Mouse (Mus musculus): Measurements from ENCODE around the gene Teddm2. TPM values are rescaled to one million over a fixed set of nuclear protein-coding genes. Genes with fewer than 3 reads are reported as not detected.

Teddm2 gene
- total and polyA plus RNA-seq, 3 experiments: 0.08 to 0.22 TPM; not detected in 1

GRCm38 (mm10) chr1:153937025-153937424 lies 37.0 kb upstream of the Teddm2 start:
- peak; percentile 14 for DNase-seq (ENCODE audit: low read depth, low spot score)
- Histone ChIP-seq H3K9me3 (replicated peaks; ENCODE audit: insufficient read depth, low read length) (no peaks in the 10 kb centered on the region), H3K27me3 (ENCODE audit: control insufficient read depth in 1 of 2, insufficient read depth in 2 of 2, low read length in 2 of 2) (no peaks in the 10 kb centered on the region), H3K36me3 (ENCODE audit: control insufficient read depth in 1 of 2, insufficient read depth in 2 of 2, low read length in 2 of 2) (no peaks in the 10 kb centered on the region), H3K4me1 (ENCODE audit: control insufficient read depth in 1 of 2, insufficient read depth in 2 of 2, low read length in 2 of 2) (no peaks in the 10 kb centered on the region), H3K4me3 (ENCODE audit: control insufficient read depth in 1 of 2, insufficient read depth in 1 of 2, low read depth in 2 of 2, low read length in 2 of 2) (no peak overlapping the region), H3K27ac (ENCODE audit: control insufficient read depth, low read depth, low read length) (no peak overlapping the region), H3K79me2 (ENCODE audit: control insufficient read depth, insufficient read depth, low read length, poor library complexity) (no peaks in the 10 kb centered on the region), H3K9ac (ENCODE audit: control insufficient read depth, low read depth, low read length, poor library complexity, severe bottlenecking) (no peak overlapping the region)
- TF ChIP-seq EP300 (IDR thresholded peaks at IDR 0.05; ENCODE audit: low read depth in 1 of 2, low read length in 2 of 2): no peak
- no peak for TF ChIP-seq SIN3A (IDR thresholded peaks at IDR 0.05; ENCODE audit: low read length)

GRCm38 (mm10) chr1:153935844-153936380 lies 35.9 kb upstream of the Teddm2 start:
- Histone ChIP-seq H3K4me1 (ENCODE audit: control insufficient read depth in 1 of 2, insufficient read depth in 2 of 2, low read length in 2 of 2) (no peaks in the 10 kb centered on the region), H3K79me2 (ENCODE audit: control insufficient read depth, insufficient read depth, low read length, poor library complexity) (no peaks in the 10 kb centered on the region), H3K27me3 (ENCODE audit: control insufficient read depth in 1 of 2, insufficient read depth in 2 of 2, low read length in 2 of 2) (no peaks in the 10 kb centered on the region), H3K4me3 (ENCODE audit: control insufficient read depth in 1 of 2, insufficient read depth in 1 of 2, low read depth in 2 of 2, low read length in 2 of 2) (no peak overlapping the region), H3K27ac (ENCODE audit: control insufficient read depth, low read depth, low read length) (no peak overlapping the region), H3K36me3 (ENCODE audit: control insufficient read depth in 1 of 2, insufficient read depth in 2 of 2, low read length in 2 of 2) (no peaks in the 10 kb centered on the region), H3K9me3 (replicated peaks; ENCODE audit: insufficient read depth, low read length) (no peaks in the 10 kb centered on the region), H3K9ac (ENCODE audit: control insufficient read depth, low read depth, low read length, poor library complexity, severe bottlenecking) (no peak overlapping the region)
- TF ChIP-seq ZNF384 (IDR thresholded peaks at IDR 0.05; ENCODE audit: low read depth, low read length) (no peak), SIN3A (IDR thresholded peaks at IDR 0.05; ENCODE audit: low read length) (no peak), TCF12 (IDR thresholded peaks at IDR 0.05; ENCODE audit: low read depth, low read length) (no peak), USF2 (IDR thresholded peaks at IDR 0.05; ENCODE audit: borderline replicate concordance in 1 of 2, insufficient read depth in 1 of 2, low read depth in 1 of 2, low read length in 2 of 2) (no peak), MYC (IDR thresholded peaks at IDR 0.05; ENCODE audit: low read depth, low read length) (no peak), JUND (IDR thresholded peaks at IDR 0.05; ENCODE audit: low read depth, low read length) (no peak), UBTF (IDR thresholded peaks at IDR 0.05; ENCODE audit: borderline replicate concordance, insufficient read depth, low read depth, low read length) (no peak), KAT2A (conservative IDR thresholded peaks at IDR 0.05; ENCODE audit: low read depth, low read length) (no peak), MAX (IDR thresholded peaks at IDR 0.05; ENCODE audit: low read length) (no peak)
- DNase-seq (ENCODE audit: low read depth, low spot score): no peak

- Histone ChIP-seq H3K4me3 (ENCODE audit: control insufficient read depth in 1 of 2, insufficient read depth in 1 of 2, low read depth in 2 of 2, low read length in 2 of 2) (no peak overlapping the region), H3K27me3 (ENCODE audit: control insufficient read depth in 1 of 2, insufficient read depth in 2 of 2, low read length in 2 of 2) (no peaks in the 10 kb centered on the region), H3K9me3 (replicated peaks; ENCODE audit: insufficient read depth, low read length) (no peaks in the 10 kb centered on the region), H3K4me1 (ENCODE audit: control insufficient read depth in 1 of 2, insufficient read depth in 2 of 2, low read length in 2 of 2) (no peaks in the 10 kb centered on the region), H3K9ac (ENCODE audit: control insufficient read depth, low read depth, low read length, poor library complexity, severe bottlenecking) (no peak overlapping the region), H3K36me3 (ENCODE audit: control insufficient read depth in 1 of 2, insufficient read depth in 2 of 2, low read length in 2 of 2) (no peaks in the 10 kb centered on the region), H3K27ac (ENCODE audit: control insufficient read depth, low read depth, low read length) (no peak overlapping the region), H3K79me2 (ENCODE audit: control insufficient read depth, insufficient read depth, low read length, poor library complexity) (no peaks in the 10 kb centered on the region)
- TF ChIP-seq ETS1 (IDR thresholded peaks at IDR 0.05; ENCODE audit: low read depth, low read length) (no peak), ZMIZ1 (IDR thresholded peaks at IDR 0.05; ENCODE audit: low read depth, low read length) (no peak), CHD2 (IDR thresholded peaks at IDR 0.05; ENCODE audit: low read length) (no peak), MAZ (IDR thresholded peaks at IDR 0.05; ENCODE audit: low read depth, low read length) (no peak), POLR2AphosphoS2 (IDR thresholded peaks at IDR 0.05; ENCODE audit: low read length) (no peak), USF1 (IDR thresholded peaks at IDR 0.05; ENCODE audit: low read depth, low read length) (no peak), ZKSCAN1 (IDR thresholded peaks at IDR 0.05; ENCODE audit: low read depth, low read length) (no peak), USF2 (IDR thresholded peaks at IDR 0.05; ENCODE audit: borderline replicate concordance in 1 of 2, insufficient read depth in 1 of 2, low read depth in 1 of 2, low read length in 2 of 2) (no peak), CTCF (IDR thresholded peaks at IDR 0.05 in 2 of 3, conservative IDR thresholded peaks at IDR 0.05 in 1 of 3; ENCODE audit: control insufficient read depth in 1 of 3, insufficient read depth in 1 of 3, low read depth in 2 of 3, low read length in 3 of 3, poor library complexity in 1 of 3, severe bottlenecking in 1 of 3) (no peak), MXI1 (IDR thresholded peaks at IDR 0.05; ENCODE audit: low read depth, low read length) (no peak)
- DNase-seq (ENCODE audit: low read depth, low spot score): no peak
Observed at GRCm38 (mm10) chr1:153933772-153934171, 33.7 kb upstream of the Teddm2 start.

All from MEL (cell line).